Mouse (Mus musculus): ENCODE results near the gene Atp11a. TPM values are rescaled to one million over a fixed set of nuclear protein-coding genes. Genes with fewer than 3 reads are reported as not detected.

Gene Atp11a
- total RNA-seq, 2 experiments from 2014 or later = 23.7 to 27.0 TPM

- no peak for DNase-seq
Measured at GRCm38 (mm10) chr8:12772319-12772718, 15.5 kb downstream of the Atp11a start.

GRCm38 (mm10) chr8:12773914-12774313 is 17.1 kb downstream of the Atp11a start:
- DNase-seq = no peak

GRCm38 (mm10) chr8:12774872-12775298 is 18.1 kb downstream of the Atp11a start:
- no peak for DNase-seq

- DNase-seq = no peak
Measured at GRCm38 (mm10) chr8:12775302-12775975, 18.6 kb downstream of the Atp11a start.

- no peak for DNase-seq
Measured at GRCm38 (mm10) chr8:12776166-12776565, 19.4 kb downstream of the Atp11a start.

- DNase-seq = no peak
Measured at GRCm38 (mm10) chr8:12777171-12777570, 20.4 kb downstream of the Atp11a start.

GRCm38 (mm10) chr8:12779541-12779940 is 22.7 kb downstream of the Atp11a start:
- DNase-seq = no peak

- no peak for DNase-seq
Measured at GRCm38 (mm10) chr8:12785508-12785907, 28.7 kb downstream of the Atp11a start.

- DNase-seq = no peak
Measured at GRCm38 (mm10) chr8:12786261-12786957, 29.6 kb downstream of the Atp11a start.

GRCm38 (mm10) chr8:12786958-12787301 is 30.1 kb downstream of the Atp11a start:
- no peak for DNase-seq

GRCm38 (mm10) chr8:12787427-12787826 is 30.6 kb downstream of the Atp11a start:
- no peak for DNase-seq

- DNase-seq = no peak
Measured at GRCm38 (mm10) chr8:12788695-12789094, 31.9 kb downstream of the Atp11a start.

- no peak for DNase-seq
Measured at GRCm38 (mm10) chr8:12795011-12795671, 38.3 kb downstream of the Atp11a start.

GRCm38 (mm10) chr8:12799099-12799498 is 42.3 kb downstream of the Atp11a start:
- no peak for DNase-seq

GRCm38 (mm10) chr8:12799832-12800231 is 43.0 kb downstream of the Atp11a start:
- DNase-seq = no peak

GRCm38 (mm10) chr8:12800246-12800645 is 43.4 kb downstream of the Atp11a start:
- no peak for DNase-seq

- no peak for DNase-seq
Measured at GRCm38 (mm10) chr8:12801586-12801985, 44.8 kb downstream of the Atp11a start.

GRCm38 (mm10) chr8:12803121-12803520 is 46.3 kb downstream of the Atp11a start:
- no peak for DNase-seq

- DNase-seq = no peak
Measured at GRCm38 (mm10) chr8:12804909-12805308, 48.1 kb downstream of the Atp11a start.

- no peak for DNase-seq
Measured at GRCm38 (mm10) chr8:12805569-12805968, 48.8 kb downstream of the Atp11a start.

- DNase-seq = no peak
Measured at GRCm38 (mm10) chr8:12808018-12808417, 51.2 kb downstream of the Atp11a start.

- no peak for DNase-seq
Measured at GRCm38 (mm10) chr8:12809516-12809915, 52.7 kb downstream of the Atp11a start.

- no peak for DNase-seq
Measured at GRCm38 (mm10) chr8:12811231-12811630, 54.4 kb downstream of the Atp11a start.

Measured in gastrocnemius, postnatal 25 days (tissue).